Mouse (Mus musculus) adrenal gland, postnatal 36 days (tissue): ENCODE data around the gene Tac2. TPM values are rescaled to one million over a fixed set of nuclear protein-coding genes. Genes with fewer than 3 reads are reported as not detected.

Experiments used
- DNase-seq, 2 experiments: peaks; one replicate each; pipeline ENCODE4 v3.0.0; 2021; ENCODE audit warnings: mixed read lengths in 1 of 2
- long read RNA-seq, 2 experiments: library from polyadenylated mRNA; stranded (forward); transcript quantifications; one replicate each; pipeline ENCODE4 v2.0.0; 2021; ENCODE audit warnings: borderline sequencing depth in 2 of 2
- total RNA-seq, 2 experiments: library from RNA; stranded (reverse); gene quantifications; 2 replicates each; pipeline ENCODE4 v1.2.3; 2021

Tac2 gene
- under 1 TPM in 1 of 2 experiments, not detected in 1; 0.43 TPM for total RNA-seq
- long read RNA-seq, experiment 1 = 0 reads
- long read RNA-seq, experiment 2 = 0 reads

DNA sequence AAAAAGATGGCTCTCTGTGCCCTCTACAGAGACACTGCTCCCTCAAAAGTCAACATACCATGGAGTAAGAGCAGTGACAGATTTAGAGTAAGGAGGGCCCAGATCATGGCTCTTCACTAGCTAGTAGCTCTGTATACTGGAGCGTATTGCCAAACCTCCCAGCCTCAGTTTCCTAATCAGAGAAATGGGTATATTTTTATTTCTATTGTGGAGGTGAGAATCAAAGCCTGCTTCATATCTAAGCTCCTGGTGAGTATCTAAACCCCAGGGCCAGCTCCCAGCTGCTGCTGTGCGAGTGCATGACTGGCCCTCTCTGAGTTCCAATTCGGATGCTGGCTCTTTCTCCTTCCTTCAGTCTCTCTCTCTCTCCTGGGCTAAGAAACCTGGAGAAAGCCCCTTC lies at the start of gene Tac2:
Gene Tac2 (plus strand): TSS at position 301 of the 400 bp plus-strand sequence.
- no peak for DNase-seq

- peak; percentile 81 to 91 for DNase-seq
These were observed 49.3 kb upstream of the Tac2 start for GRCm38 (mm10) chr10:127674794-127675522.

GRCm38 (mm10) chr10:127675859-127676398 lies 48.3 kb upstream of the Tac2 start:
- DNase-seq = no peak

DNA sequence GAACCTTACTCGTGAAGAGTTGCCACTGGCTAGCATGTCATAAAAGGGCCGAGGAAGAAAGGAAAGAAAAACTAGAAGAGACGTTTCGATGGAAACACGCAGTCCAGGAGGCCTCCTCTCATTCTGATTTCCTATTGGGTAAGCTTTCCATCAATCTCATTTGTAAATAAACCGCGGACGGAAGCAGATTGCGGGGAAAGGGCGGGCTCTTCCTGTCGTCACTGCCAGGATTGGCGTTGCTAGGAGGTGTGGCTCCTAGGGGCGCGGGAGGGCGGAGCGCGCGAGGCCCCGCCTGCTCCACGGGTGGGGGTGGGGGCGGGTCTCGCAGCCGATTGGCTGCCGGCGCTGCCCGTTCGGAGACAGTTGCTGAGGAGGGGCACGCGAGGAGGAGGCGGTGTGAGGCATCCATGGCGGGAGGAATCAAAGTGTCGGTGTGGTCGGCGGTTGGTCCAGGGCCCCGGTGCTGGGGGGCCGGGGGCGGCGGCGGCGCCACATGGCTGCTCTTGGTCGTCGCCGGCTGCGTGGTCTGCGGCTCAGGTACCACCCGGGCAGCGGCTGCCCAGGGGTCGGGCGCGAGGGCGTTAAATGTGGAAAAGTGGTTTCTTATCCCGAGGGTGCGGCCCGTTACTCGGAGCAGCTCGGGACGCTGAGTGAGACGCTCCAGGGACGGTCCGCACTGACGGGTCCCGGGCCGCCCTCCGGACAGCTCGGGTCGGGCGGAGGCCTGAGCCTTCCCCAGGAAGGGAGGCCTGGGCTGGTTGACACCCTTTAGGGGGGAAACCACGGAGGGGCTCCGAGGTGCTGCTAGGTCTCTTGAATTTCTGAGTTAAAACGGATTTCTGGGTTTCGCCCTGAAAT lies 47.4 kb upstream of the Tac2 start:
- DNase-seq = peak; percentile 93 to 95

DNA sequence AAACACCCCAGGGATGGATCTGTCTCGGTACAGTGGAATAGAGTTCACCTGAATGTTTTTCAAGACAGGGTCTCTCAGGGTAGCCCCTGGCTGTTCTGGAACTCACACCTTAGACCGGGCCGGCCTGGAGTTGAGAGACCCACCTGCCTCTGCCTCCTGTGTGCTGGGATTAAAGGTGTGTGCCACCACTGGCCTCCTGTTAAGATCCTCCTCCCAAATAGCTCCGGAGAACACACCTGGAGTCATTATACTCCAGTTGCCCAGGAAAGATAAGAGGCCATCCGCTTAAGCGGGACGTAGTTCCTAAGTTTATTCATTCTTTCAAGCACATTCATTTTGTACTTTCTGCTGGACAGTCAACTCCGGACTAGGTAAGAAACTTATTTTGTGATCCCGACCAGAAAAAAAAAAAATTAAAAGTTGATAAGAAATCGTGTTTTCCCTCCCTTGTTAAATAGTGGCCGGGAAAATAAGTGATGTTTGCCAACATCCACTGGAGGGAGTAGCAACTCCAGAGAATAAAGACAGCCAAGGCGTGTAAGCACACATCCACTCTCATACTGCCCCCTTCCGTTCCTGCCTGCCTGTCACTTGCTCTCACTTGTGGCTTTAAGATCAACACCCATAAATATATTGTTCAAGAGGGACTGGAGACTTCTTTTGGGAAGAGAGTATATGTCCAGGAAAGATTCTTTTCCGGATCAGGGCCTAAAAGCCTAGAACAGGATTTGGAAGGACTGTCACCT lies 46.5 kb upstream of the Tac2 start:
- DNase-seq = peak; percentile 67 to 79

- no peak for DNase-seq
These were observed 45.1 kb upstream of the Tac2 start for GRCm38 (mm10) chr10:127679208-127679607.

DNA sequence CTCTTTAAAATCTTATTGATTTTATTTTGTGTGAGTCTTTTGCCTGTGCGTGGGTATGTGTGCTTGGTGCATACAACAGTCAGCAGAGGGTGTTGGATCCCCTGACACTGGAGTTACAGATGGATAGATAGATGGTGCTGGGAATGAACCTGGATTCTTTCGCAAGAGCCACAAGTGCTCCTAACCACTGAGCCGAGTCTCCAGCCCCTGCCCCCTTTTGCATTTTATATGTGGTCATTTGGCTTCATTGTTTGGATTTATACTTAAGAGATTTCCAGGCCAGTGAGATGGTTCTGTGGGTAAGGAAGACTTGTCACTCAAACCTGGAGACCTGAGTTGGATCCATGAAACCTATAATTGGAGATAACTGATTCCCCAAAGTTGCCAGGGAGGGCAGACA lies 44.4 kb upstream of the Tac2 start:
- no peak for DNase-seq

GRCm38 (mm10) chr10:127682886-127683285 lies 41.4 kb upstream of the Tac2 start:
- no peak for DNase-seq

GRCm38 (mm10) chr10:127691053-127691452 lies 33.2 kb upstream of the Tac2 start:
- no peak for DNase-seq

- peak in 1 of 2 experiments; percentile 28 for DNase-seq
These were observed 29.6 kb upstream of the Tac2 start for GRCm38 (mm10) chr10:127694636-127695035.

DNA sequence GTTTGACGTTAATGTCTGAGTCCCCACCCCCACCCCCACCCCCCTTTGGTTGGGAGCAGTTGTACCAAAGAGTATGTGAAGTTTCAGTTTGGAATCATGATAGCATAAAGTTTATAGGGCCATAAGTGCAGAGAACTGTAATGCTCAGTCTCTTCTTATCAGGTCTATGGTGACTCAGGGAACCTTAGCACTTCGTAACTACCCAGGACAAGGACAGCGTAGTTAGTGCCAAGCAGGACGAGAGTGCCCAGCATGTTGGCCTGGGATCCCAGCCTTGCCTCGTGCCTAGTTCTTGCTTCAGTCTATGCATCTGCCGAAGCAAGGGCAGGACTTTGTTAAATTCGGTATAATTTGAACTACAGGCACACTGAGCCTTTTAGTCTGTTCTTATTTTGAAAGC lies 28.5 kb upstream of the Tac2 start:
- DNase-seq = peak; percentile 58 to 74

DNA sequence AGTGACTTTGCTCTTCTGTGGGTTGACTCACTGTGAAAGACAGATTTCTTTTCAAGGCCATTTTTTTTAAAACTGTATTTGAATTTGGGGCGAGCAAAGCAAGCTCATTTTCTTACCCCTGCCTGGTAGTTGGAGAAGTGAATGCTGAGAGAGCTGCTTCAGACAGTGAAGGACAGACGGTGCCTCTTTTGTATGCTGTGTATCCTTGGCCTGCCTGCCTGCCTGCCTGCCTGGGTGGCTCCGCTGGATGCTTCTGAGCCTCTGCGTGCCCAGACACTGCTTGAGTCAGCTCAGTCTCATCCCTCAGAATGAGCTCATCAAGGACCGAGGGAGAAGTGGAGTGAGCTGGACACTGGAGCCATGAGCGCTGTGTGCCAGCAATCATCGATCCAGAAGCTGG lies 25.3 kb upstream of the Tac2 start:
- DNase-seq = peak; percentile 78 to 83

DNA sequence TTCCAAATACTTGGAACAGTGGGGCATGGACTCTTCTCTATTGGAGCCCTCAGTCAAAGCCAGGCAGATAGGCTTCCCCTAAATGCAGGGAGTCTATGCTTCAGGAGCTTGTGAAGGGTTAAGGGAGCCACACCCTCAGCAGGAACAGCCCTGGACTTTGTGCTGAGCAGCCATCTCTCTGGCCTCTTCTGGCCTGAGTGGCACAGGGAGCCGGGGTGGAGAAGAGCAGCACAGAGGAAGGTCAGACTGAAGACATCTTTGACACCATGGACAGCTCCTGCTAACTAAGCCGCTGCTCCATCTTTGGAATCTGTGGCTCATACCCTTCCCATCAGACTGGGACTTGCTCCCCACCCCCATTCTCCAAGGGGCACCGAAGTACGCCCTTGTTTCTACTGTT lies 21.0 kb upstream of the Tac2 start:
- DNase-seq = no peak

DNA sequence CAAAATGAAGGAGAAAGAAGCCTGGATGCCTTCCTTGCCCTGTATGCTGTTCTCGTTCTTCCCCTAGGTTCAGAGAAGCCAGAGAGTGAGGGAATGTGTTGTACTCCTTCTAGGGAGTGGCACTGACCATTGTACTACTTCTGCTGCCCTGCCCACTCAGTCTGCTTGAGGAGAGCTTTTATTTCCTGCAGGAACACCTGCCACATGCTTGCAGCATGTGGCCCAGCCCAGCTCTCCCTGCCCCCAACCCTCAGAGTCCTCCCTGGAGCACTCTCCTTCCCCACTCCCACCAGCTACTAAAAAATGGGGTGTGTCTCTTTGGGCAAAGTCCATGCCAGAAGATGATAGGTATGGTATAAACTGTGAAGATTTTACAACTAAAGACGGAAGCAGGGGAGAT lies 20.0 kb upstream of the Tac2 start:
- DNase-seq = no peak

- no peak for DNase-seq
These were observed 19.5 kb upstream of the Tac2 start, which contains the start of gene Myo1a for GRCm38 (mm10) chr10:127704766-127705220. TSS of gene Myo1a (plus strand) at chr10:127705170.

DNA sequence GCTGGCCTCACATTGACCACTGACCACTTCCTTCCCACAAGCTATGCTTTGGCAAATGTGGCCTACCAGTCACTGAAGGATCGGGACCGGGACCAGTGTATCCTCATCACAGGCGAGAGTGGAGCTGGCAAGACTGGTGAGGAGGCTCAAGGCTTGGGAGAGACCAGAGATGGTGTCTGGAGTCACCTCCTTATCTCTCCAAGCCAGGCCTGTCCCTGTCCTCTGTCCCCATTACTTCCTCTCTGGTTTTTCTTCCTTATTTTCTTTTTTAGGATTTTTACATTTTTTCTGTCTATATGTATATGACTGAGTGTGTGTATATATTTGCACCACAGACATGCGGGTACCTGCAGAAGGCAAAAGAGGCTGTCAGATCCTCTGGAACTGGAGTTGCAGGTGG lies 18.5 kb upstream of the Tac2 start:
- DNase-seq = no peak

- peak; percentile 87 to 88 for DNase-seq
These were observed 16.6 kb upstream of the Tac2 start for GRCm38 (mm10) chr10:127707721-127708120.

DNA sequence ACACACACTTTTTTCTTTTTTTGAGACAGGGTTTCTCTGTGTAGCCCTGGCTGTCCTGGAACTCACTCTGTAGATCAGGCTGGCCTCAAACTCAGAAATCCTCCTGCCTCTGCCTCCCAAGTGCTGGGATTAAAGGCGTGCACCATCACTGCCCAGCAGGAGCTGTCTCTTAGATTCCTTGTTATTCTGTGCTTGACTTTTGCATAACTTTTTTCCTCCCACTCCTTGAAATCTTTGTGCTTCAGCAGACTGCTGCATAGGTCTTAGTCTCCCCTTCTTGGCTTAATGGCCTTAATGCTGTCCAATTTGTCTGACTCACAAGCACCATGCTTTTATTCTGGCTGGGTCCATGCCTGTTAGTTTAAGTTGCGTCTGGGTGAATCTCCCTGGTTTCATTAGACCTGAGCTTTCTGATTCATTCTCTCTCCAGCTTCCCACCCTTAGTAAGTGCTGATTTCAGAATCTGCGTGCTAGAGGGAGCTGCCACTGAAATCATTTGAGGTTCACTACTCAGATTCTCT lies 15.4 kb upstream of the Tac2 start:
- peak in 1 of 2 experiments; percentile 10 for DNase-seq

DNA sequence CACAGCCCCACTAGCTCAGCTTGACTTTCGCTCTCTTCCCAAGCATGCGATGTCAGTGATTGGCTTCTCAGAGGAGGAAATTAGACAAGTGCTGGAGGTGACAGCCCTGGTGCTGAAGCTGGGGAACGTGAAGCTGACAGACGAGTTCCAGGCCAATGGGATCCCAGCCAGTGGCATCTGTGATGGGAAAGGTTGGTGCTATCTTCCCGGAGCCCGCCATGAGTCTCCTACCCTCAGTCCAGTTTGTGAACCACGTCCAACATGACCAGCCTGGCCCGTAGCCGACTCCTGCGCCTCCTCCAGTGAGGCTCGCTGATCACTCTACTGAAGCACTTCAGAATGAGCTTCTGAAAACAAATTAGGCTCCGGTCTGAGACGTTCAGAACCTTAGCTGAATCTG lies 13.9 kb upstream of the Tac2 start:
- DNase-seq = no peak

GRCm38 (mm10) chr10:127712736-127713135 lies 11.5 kb upstream of the Tac2 start:
- no peak for DNase-seq

DNA sequence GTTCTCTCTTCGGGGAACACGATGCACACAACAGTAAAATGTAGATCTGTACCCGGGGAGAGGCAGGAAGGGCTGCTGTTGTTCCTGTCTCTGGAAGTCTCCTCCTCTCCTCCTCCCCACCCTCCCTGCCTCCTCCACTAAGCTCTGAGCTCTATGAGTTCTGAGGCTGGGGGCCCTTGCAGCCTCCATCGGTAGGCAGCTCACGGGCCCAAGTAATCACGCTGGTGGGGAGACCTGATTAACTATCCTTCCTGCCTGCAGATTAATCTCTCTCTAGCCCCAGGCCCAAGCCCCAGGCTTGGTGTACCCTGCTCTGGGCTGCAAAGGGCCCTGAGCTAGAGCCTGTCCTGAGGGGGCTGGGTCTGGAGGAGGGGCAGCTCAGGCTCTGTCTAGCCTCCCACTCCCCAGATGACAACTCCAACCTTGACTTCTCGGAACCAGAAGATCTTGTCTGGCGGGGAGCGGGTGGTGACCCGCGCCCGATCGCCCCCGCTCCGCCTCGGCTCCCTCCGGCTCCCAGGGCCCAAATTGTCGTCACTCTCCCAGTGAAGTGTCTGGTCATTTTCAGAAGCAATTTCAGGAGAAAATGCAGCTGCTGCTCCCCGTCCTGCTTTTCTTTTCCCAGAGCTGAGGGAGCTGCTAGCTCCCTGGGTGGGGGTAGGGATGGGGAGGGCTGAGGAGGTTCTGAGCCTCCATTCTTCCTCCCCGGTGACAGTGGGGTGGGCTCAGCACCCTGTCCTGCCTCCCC lies 2.4 kb upstream of the Tac2 start:
- DNase-seq = no peak
